Mouse (Mus musculus): ENCODE data around the gene Macf1. TPM values are rescaled to one million over a fixed set of nuclear protein-coding genes. Genes with fewer than 3 reads are reported as not detected.
"Not testable (repeated sequence)": the region's sequence is repeated elsewhere in the genome, so short reads cannot be mapped to it uniquely, and the experiment has no call there.

Gene Macf1
- polyA plus RNA-seq, 1 experiment from 2014 or later: 28.9 TPM

DNA sequence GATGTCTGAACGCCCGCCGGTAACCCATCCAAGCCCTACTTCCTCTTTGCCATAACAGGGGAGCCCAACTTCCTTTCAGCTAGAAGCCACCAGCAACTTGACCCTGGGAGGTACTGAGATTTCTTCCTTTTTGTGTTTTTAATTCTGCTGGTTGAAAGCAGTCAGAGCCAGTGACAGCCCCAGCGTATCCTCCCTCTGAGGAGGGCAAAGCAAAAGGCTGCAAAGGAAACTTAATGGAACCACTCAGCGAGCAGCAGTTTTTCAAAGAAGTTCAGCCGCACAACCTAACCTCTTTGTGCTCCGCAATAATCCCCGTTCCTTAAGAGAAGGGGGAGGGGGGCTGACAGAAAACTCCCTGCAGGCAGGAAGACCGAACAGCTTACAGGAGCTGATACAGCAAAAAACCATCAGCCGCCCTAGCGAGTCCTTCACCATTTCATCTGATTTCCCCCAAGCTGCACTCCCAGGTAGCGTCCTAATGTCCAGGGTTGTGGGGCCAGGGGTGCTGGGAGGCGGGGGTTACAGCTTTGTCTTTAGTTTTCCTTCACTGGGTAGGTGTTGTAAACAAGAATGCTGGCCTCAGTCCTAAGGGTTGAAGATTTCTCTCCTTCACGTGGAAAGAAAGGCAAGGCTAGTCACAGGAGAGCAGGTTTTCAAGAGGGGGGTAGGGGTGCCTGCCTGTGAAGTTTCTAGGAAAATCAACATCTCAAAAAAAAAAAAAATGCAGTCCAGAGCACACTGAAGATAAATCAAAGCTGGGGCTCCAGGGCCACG lies 21.1 kb downstream of the Macf1 start:
- TF ChIP-seq CTCF (IDR thresholded peaks at IDR 0.05; ENCODE audit: low read depth) (no peak), EP300 (optimal IDR thresholded peaks at IDR 0.05) (no peak)
- 5% methylated on average over 15 of the region's 15 CpGs for WGBS
- H3K9ac ChIP-seq (ENCODE audit: low read length): peak overlapping the region; percentile 95
- peak overlapping the region; percentile 99 for H3K27ac ChIP-seq (replicated peaks)
- no peaks in the 10 kb centered on the region for H3K9me3 ChIP-seq (ENCODE audit: control insufficient read depth, low read length)
- H3K4me3 ChIP-seq (ENCODE audit: low read depth, low read length): peak overlapping the region; percentile 96
- H3K36me3 ChIP-seq (ENCODE audit: control insufficient read depth, insufficient read depth, low read length): no peaks in the 10 kb centered on the region
- peak overlapping the region; percentile 89 for H3K4me2 ChIP-seq (replicated peaks; ENCODE audit: low read depth)
- no peaks in the 10 kb centered on the region for H3K27me3 ChIP-seq (ENCODE audit: control insufficient read depth, insufficient read depth, low read length)
- DNase-seq (ENCODE audit: low spot score): peak; percentile 23
- no peak for ATAC-seq (ENCODE audit: low FRiP score, low TSS enrichment)
- H3K4me1 ChIP-seq (replicated peaks; ENCODE audit: control insufficient read depth, insufficient read depth): peaks cover 12% of the 10 kb centered on the region; the same call in 1 of the 2 replicates

DNA sequence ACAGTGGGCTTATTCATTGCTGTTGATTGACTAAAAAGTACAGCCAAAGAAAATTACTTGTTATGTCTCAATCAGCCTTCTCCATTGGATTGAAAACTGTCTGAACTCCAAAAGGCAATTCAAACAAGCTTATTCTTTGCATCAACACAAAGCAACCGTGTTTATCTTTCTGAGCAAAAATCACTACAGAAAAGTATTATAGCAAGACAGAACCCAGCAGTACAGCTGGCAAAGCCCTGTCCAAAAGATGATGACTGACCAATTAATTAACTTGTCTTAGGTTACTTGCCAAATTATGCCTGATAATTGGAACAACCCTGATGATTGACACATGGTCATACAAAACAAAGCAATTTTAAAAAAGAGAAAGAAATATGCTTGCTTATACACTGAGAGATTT lies 26.0 kb downstream of the Macf1 start:
- DNase-seq (ENCODE audit: low spot score): no peak
- Histone ChIP-seq H3K36me3 (ENCODE audit: control insufficient read depth, insufficient read depth, low read length) (no peaks in the 10 kb centered on the region), H3K27me3 (ENCODE audit: control insufficient read depth, insufficient read depth, low read length) (no peaks in the 10 kb centered on the region), H3K4me2 (replicated peaks; ENCODE audit: low read depth) (no peak overlapping the region), H3K9ac (ENCODE audit: low read length) (no peak overlapping the region), H3K9me3 (ENCODE audit: control insufficient read depth, low read length) (no peaks in the 10 kb centered on the region), H3K4me3 (ENCODE audit: low read depth, low read length) (no peak overlapping the region), H3K4me1 (replicated peaks; ENCODE audit: control insufficient read depth, insufficient read depth) (0 out of 2 replicates have a peak, but pooled peaks cover 6% of the 10 kb centered on the region), H3K27ac (replicated peaks) (no peak overlapping the region)
- 57% methylated on average over 1 of the region's 1 CpGs for WGBS
- no peak for ATAC-seq (ENCODE audit: low FRiP score, low TSS enrichment)
- TF ChIP-seq EP300 (optimal IDR thresholded peaks at IDR 0.05) (no peak), CTCF (IDR thresholded peaks at IDR 0.05; ENCODE audit: low read depth) (no peak)

DNA sequence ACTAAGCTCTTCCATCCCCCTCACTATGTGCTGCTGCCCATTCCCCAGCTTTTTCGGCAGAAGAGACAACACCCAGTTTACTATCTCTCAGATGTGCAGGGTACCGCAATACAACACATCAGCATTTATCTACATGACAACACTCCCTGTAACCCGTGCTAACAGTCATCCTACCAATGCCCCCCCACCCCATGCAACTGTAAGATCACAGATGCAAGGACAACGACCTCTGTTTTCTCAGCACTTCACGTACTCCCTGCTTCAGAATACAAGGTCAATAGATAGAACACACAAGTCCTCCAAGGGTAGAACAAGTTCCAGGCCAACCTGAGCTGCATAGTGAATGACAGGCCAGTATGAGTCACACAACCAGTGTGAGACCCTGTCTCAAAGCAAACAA lies 28.9 kb downstream of the Macf1 start:
- no peaks in the 10 kb centered on the region for H3K27me3 ChIP-seq (ENCODE audit: control insufficient read depth, insufficient read depth, low read length)
- no peak overlapping the region for H3K4me3 ChIP-seq (ENCODE audit: low read depth, low read length)
- TF ChIP-seq EP300 (optimal IDR thresholded peaks at IDR 0.05) (no peak), CTCF (IDR thresholded peaks at IDR 0.05; ENCODE audit: low read depth) (no peak)
- no peak overlapping the region for H3K4me2 ChIP-seq (replicated peaks; ENCODE audit: low read depth)
- WGBS: 85% methylated on average over 5 of the region's 5 CpGs
- H3K36me3 ChIP-seq (ENCODE audit: control insufficient read depth, insufficient read depth, low read length): no peaks in the 10 kb centered on the region
- ATAC-seq (ENCODE audit: low FRiP score, low TSS enrichment) (no peak), DNase-seq (ENCODE audit: low spot score) (no peak)
- no peak overlapping the region for H3K27ac ChIP-seq (replicated peaks)
- H3K9me3 ChIP-seq (ENCODE audit: control insufficient read depth, low read length): no peaks in the 10 kb centered on the region
- 0 out of 2 replicates have a peak, but pooled peaks cover 2% of the 10 kb centered on the region for H3K4me1 ChIP-seq (replicated peaks; ENCODE audit: control insufficient read depth, insufficient read depth)
- H3K9ac ChIP-seq (ENCODE audit: low read length): no peak overlapping the region

DNA sequence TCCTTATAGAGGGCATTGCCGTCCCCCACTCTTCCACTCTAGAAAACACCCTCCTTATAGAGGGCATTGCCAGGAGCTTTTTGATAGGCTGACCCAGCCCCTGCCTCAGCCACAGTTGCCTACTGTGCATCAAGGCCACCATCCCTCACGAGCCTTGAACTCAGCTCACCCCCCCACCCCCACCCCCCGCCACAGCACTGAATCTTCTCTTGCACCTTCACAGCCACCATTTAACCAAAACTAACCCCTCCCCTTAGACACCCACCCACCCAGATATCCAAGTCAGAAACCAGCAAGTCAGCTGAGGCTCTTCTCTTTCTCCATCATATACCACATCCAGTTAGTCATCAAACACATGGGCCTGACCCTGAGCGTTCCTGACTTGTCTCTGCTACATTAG lies 29.6 kb downstream of the Macf1 start:
- H3K27ac ChIP-seq (replicated peaks): no peak overlapping the region
- no peaks in the 10 kb centered on the region for H3K27me3 ChIP-seq (ENCODE audit: control insufficient read depth, insufficient read depth, low read length)
- ATAC-seq (ENCODE audit: low FRiP score, low TSS enrichment) (no peak), DNase-seq (ENCODE audit: low spot score) (no peak)
- H3K4me1 ChIP-seq (replicated peaks; ENCODE audit: control insufficient read depth, insufficient read depth): 0 out of 2 replicates have a peak, but pooled peaks cover 2% of the 10 kb centered on the region
- TF ChIP-seq CTCF (IDR thresholded peaks at IDR 0.05; ENCODE audit: low read depth): no peak
- TF ChIP-seq EP300 (optimal IDR thresholded peaks at IDR 0.05): no peak
- H3K9me3 ChIP-seq (ENCODE audit: control insufficient read depth, low read length): no peaks in the 10 kb centered on the region
- H3K4me2 ChIP-seq (replicated peaks; ENCODE audit: low read depth): no peak overlapping the region
- 86% methylated on average over 4 of the region's 4 CpGs for WGBS
- H3K36me3 ChIP-seq (ENCODE audit: control insufficient read depth, insufficient read depth, low read length): no peaks in the 10 kb centered on the region
- no peak overlapping the region for H3K4me3 ChIP-seq (ENCODE audit: low read depth, low read length)
- H3K9ac ChIP-seq (ENCODE audit: low read length): no peak overlapping the region

DNA sequence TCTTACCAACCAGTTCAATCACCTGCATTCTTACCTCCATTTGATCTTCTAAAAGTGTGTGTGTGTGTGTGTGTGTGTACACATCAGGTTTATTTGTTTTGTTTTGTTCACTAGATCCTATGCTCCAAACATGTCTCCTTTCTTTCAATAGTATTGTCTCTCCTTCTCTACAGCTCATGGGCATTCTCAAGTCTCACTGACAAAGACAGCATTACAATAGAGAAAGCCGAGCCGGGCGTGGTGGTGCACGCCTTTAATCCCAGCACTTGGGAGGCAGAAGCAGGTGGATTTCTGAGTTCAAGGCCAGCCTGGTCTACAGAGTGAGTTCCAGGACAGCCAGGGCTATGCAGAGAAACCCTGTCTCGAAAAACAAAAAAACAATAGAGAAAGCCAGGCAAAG lies 30.7 kb downstream of the Macf1 start:
- H3K9ac ChIP-seq (ENCODE audit: low read length); H3K9me3 ChIP-seq (ENCODE audit: control insufficient read depth, low read length); DNase-seq (ENCODE audit: low spot score); ATAC-seq (ENCODE audit: low FRiP score, low TSS enrichment); H3K4me2 ChIP-seq (replicated peaks; ENCODE audit: low read depth); H3K4me3 ChIP-seq (ENCODE audit: low read depth, low read length); H3K27ac ChIP-seq (replicated peaks); H3K4me1 ChIP-seq (replicated peaks; ENCODE audit: control insufficient read depth, insufficient read depth); H3K36me3 ChIP-seq (ENCODE audit: control insufficient read depth, insufficient read depth, low read length); H3K27me3 ChIP-seq (ENCODE audit: control insufficient read depth, insufficient read depth, low read length): not testable (repeated sequence)
- WGBS: 83% methylated on average over 5 of the region's 5 CpGs

DNA sequence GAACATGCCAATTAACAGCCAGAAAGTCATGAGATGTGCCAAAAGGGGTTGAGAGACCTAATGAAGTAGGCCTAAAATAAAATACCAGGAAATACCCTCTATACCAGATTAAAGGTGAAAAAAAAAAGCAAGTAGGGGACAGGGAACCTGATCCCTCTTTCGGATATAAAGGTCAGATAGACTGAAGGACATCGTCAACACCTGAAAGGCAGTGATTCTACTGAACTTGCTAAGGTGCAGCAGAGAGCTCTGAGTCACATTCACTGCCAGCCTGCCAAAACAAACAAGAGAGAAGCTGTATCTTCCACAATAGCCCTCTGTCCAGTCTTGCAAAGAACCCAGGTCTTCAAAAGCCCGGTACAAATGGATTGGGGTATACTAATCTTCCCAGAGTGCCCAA lies 32.0 kb downstream of the Macf1 start:
- H3K4me1 ChIP-seq (replicated peaks; ENCODE audit: control insufficient read depth, insufficient read depth): 0 out of 2 replicates have a peak, but pooled peaks cover 2% of the 10 kb centered on the region
- no peaks in the 10 kb centered on the region for H3K36me3 ChIP-seq (ENCODE audit: control insufficient read depth, insufficient read depth, low read length)
- peak; percentile 81; the same call in 1 of the 2 replicates for ATAC-seq (ENCODE audit: low FRiP score, low TSS enrichment)
- DNase-seq (ENCODE audit: low spot score): peak; percentile 36
- TF ChIP-seq CTCF (IDR thresholded peaks at IDR 0.05; ENCODE audit: low read depth) (no peak), EP300 (optimal IDR thresholded peaks at IDR 0.05) (no peak)
- WGBS: 55% methylated on average over 3 of the region's 3 CpGs
- no peaks in the 10 kb centered on the region for H3K9me3 ChIP-seq (ENCODE audit: control insufficient read depth, low read length)
- H3K27ac ChIP-seq (replicated peaks): no peak overlapping the region; the same call in 1 of the 2 replicates
- H3K4me2 ChIP-seq (replicated peaks; ENCODE audit: low read depth): no peak overlapping the region
- H3K4me3 ChIP-seq (ENCODE audit: low read depth, low read length): no peak overlapping the region
- no peak overlapping the region for H3K9ac ChIP-seq (ENCODE audit: low read length)
- no peaks in the 10 kb centered on the region for H3K27me3 ChIP-seq (ENCODE audit: control insufficient read depth, insufficient read depth, low read length)

All from stomach, postnatal 0 days (tissue).